Mouse (Mus musculus) stomach, embryonic 15.5 days (tissue): ENCODE results near the gene Ltb4r1. TPM values are rescaled to one million over a fixed set of nuclear protein-coding genes. Genes with fewer than 3 reads are reported as not detected.
A peak's percentile ranks its signal among the peaks of the same experiment; 100 is the strongest.

ENCODE experiments used
- ATAC-seq: fragments of 200-750 bp; cut with Nextera tagmentation; 2 replicates; pipeline ENCODE4 v1.8.0; 2017; ENCODE audit warnings: low read depth, moderate number of reproducible peaks, moderate TSS enrichment; ENCODE audit not compliant: insufficient read depth, low FRiP score
- H3K27ac ChIP-seq: fragments of 300-500 bp; sonication (generic); 2 replicates; pipeline ENCODE4 v1.5.1; 2015; ENCODE audit warnings: mild to moderate bottlenecking, inconsistent platforms
- H3K27me3 ChIP-seq: fragments of 300-500 bp; sonication (generic); replicated peaks from 2 replicates; pipeline ENCODE4 v1.6.1; 2015; ENCODE audit warnings: inconsistent platforms
- H3K36me3 ChIP-seq: fragments of 300-500 bp; sonication (generic); 2 replicates; pipeline ENCODE4 v1.6.1; 2015; ENCODE audit warnings: inconsistent platforms
- H3K4me1 ChIP-seq: fragments of 300-500 bp; sonication (generic); 2 replicates; pipeline ENCODE4 v1.6.1; 2015; ENCODE audit warnings: inconsistent platforms
- H3K4me2 ChIP-seq: fragments of 300-500 bp; sonication (generic); 2 replicates; pipeline ENCODE4 v1.6.1; 2015; ENCODE audit warnings: mild to moderate bottlenecking, inconsistent platforms
- H3K4me3 ChIP-seq: fragments of 300-500 bp; sonication (generic); replicated peaks from 2 replicates; pipeline ENCODE4 v1.5.1; 2015; ENCODE audit warnings: inconsistent platforms
- H3K9ac ChIP-seq: fragments of 300-500 bp; sonication (generic); 2 replicates; pipeline ENCODE4 v1.6.1; 2015; ENCODE audit warnings: inconsistent platforms
- H3K9me3 ChIP-seq: fragments of 300-500 bp; sonication (generic); 2 replicates; pipeline ENCODE4 v1.6.1; 2016; ENCODE audit warnings: inconsistent platforms
- WGBS: fragments of 180-500 bp; shearing (Covaris S2); methylation state at CpG from one replicate; pipeline ENCODE4 v1.1.7; 2015; 5-methylcytosine and 5-hydroxymethylcytosine counted together
- polyA plus RNA-seq: library from polyadenylated mRNA; unstranded; fragments of >200 nt; fragmentation: Nextera tagmentation; extraction: Ambion mirVana; gene quantifications from 2 replicates; pipeline ENCODE4 v1.2.1, GENCODE M21; 2015

Ltb4r1 gene
- polyA plus RNA-seq, 1 experiment from 2014 or later, result 4.7 TPM

DNA sequence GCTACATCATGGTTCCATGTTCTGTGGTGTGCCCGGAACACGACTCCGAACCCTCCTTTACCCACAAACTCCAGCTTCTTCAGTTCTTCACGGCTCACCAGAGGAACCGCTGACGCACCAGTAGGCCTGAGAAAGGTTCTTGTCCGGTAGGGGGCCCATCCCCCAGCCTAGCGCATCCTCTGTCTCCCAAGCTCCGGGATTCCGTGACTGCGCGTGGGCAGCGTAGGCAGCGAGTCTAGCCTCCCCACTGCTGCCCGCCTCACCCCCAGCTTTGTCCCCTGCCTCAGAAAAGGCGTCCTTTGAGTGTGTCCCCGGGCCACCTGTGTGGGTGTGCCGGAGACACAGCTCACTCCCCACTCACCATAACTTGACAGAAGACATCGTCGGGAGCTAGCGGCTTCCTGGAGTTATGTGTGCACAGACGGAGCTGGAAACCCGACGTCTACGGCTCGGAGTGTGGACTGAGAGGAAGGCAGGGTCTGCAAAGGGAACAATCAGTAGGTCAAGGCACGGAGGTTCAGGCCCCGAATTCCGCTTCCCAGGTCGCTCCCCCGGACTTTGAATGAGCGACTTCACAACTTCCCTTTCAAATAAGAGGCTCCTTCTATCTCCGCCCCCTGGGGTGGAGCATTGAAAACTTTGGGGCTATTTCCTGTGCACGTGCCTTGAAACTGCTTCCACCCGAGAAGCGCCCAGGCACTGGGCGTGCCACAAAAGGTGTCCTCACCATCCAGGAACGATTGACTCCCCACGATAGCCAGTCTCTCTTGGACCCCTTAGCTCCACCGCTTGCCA is 22.7 kb downstream of the Ltb4r1 start, which contains the start of gene Ripk3:
Gene Ripk3 (minus strand): TSS at position 610 of the 795 bp plus-strand sequence.
- Histone ChIP-seq H3K9ac (peak within 1 kb of the TSS; percentile 45), H3K9me3 (no peaks in the 10 kb centered on the region), H3K27ac (no peak within 1 kb of the TSS), H3K4me1 (peaks cover 22% of the 10 kb centered on the region), H3K4me2 (peak within 1 kb of the TSS; percentile 94), H3K4me3 (peak within 1 kb of the TSS; percentile 50), H3K27me3 (peaks cover 15% of the 10 kb centered on the region; the same call in 1 of the 2 replicates), H3K36me3 (no peaks in the 10 kb centered on the region)
- ATAC-seq, result no peak; the same call in 1 of the 2 replicates
- WGBS, result 3% methylated on average over 40 of the region's 40 CpGs

DNA sequence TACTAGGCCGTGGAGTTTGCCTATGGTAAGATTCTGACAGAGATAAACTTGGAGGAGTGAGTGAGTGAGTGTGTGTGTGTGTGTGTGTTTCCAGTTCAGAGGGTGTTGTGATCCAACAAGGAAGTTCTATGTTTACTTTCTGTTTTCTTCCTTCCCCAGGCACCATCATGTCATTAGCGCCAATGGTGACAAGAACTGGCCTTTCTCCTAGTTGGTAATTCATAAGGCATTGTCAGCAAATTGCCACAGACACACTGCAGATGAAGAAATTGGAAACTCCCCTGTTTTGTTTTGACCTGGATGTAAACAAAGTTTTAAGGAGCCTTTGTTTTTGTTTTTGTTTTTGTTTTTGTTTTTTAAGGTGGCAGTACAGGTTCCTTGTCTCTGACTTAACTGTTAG is 27.7 kb downstream of the Ltb4r1 start:
- 59% methylated on average over 2 of the region's 2 CpGs for WGBS
- H3K9me3 ChIP-seq, result no peaks in the 10 kb centered on the region
- no peak overlapping the region for H3K9ac ChIP-seq
- no peaks in the 10 kb centered on the region for H3K36me3 ChIP-seq
- H3K4me1 ChIP-seq, result 0 out of 2 replicates have a peak, but pooled peaks cover 7% of the 10 kb centered on the region
- ATAC-seq, result no peak
- no peak overlapping the region for H3K4me2 ChIP-seq
- no peak overlapping the region for H3K4me3 ChIP-seq
- H3K27ac ChIP-seq, result no peak overlapping the region
- H3K27me3 ChIP-seq, result no peaks in the 10 kb centered on the region

GRCm38 (mm10) chr14:55793946-55794345 is 28.2 kb downstream of the Ltb4r1 start:
- H3K4me2 ChIP-seq, result no peak overlapping the region
- no peak overlapping the region for H3K9ac ChIP-seq
- no peak overlapping the region for H3K27ac ChIP-seq
- no peak for ATAC-seq
- no peaks in the 10 kb centered on the region for H3K27me3 ChIP-seq
- H3K36me3 ChIP-seq, result no peaks in the 10 kb centered on the region
- no peaks in the 10 kb centered on the region for H3K9me3 ChIP-seq
- H3K4me3 ChIP-seq, result no peak overlapping the region
- WGBS, result 65% methylated on average over 2 of the region's 2 CpGs
- 0 out of 2 replicates have a peak, but pooled peaks cover 3% of the 10 kb centered on the region for H3K4me1 ChIP-seq

DNA sequence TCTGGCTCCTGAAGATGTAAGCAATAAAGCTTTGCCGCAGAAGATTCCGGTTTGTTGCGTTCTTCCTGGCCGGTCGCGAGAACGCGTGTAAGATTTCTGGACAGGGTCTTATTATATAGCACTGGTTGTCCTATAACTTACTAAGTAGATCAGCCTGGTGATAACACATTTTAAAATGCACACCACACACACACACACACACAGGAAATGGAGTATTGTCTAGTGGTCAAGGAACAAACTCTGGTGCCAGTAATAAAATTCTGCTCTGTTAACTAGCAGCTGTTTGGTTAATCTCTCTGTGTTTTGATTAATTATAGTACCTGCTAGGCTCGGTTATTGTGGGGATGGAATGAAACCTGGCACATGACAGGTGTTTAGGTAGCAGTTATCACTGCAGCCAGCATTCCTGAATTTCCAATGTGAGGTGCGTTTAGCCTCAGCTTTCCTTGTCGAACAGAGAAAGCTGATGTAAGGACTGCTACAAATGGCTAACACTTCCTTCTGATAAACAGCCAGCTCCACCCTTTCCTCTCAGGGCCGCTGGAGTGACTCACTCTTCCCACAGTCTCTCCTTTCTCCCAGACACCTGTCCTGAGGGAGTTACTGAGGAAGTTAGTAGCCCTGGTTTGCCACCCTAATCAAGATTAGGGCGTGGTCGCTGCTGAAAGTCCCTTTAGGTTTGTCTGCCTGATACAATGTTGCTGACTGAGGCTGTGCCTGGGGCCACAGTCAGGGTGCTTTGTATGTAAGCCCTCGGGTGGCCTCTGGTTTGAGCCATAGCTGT is 29.8 kb downstream of the Ltb4r1 start:
- H3K4me3 ChIP-seq, result no peak overlapping the region
- no peaks in the 10 kb centered on the region for H3K36me3 ChIP-seq
- no peaks in the 10 kb centered on the region for H3K9me3 ChIP-seq
- H3K27ac ChIP-seq, result peak overlapping the region; percentile 75
- no peak overlapping the region for H3K4me2 ChIP-seq
- no peaks in the 10 kb centered on the region for H3K27me3 ChIP-seq
- 66% methylated on average over 15 of the region's 15 CpGs for WGBS
- ATAC-seq, result peak; percentile 90
- H3K9ac ChIP-seq, result no peak overlapping the region
- 0 out of 2 replicates have a peak, but pooled peaks cover 2% of the 10 kb centered on the region for H3K4me1 ChIP-seq

DNA sequence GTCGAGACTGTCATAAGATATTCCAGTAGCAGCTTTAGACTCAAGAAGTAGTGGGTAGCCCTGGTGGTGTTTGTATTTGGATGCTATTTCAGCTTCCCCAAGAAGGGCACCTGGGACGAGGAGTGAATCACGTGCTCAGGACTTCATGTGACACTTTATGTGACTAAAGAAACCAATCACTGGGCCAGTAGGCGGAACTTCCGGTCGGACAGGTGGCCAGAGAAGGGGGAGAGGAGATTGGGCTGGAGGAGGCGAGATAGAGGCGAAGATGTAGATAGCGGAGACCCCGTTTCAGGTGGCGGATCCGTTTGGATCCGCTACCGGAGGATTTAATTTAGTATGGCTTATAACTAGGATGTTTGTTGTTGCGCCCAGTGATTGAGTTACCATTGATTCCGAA is 49.1 kb downstream of the Ltb4r1 start:
- Histone ChIP-seq H3K9me3 (no peaks in the 10 kb centered on the region), H3K9ac (peak overlapping the region; percentile 25; the same call in 1 of the 2 replicates), H3K27ac (peak overlapping the region; percentile 76), H3K36me3 (no peaks in the 10 kb centered on the region), H3K27me3 (no peaks in the 10 kb centered on the region), H3K4me2 (peak overlapping the region; percentile 70), H3K4me3 (peak overlapping the region; percentile 46), H3K4me1 (0 out of 2 replicates have a peak, but pooled peaks cover 3% of the 10 kb centered on the region)
- ATAC-seq, result peak; percentile 68
- 17% methylated on average over 16 of the region's 16 CpGs for WGBS

DNA sequence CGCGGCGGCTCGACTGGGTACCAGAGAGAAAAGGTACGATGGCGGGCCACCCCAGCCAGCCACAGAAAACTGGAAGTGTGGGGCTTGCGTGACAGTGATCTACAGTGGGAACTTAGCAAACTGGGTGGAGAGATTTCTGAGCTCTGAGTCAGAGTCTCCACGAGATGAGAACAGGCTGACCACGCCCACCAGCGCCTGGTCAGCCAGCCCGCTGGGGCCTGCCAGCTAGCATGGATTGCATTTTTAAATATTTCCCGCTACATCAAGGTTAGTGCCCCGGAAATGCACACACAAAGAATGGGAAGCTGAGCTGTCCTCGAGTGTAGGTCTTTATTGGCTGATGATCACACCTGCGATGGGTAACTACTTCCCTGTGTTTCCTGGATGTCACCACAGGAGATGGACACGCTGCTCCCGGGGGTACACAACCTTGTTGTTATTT is 49.6 kb downstream of the Ltb4r1 start:
- peak overlapping the region; percentile 46 for H3K4me3 ChIP-seq
- 0 out of 2 replicates have a peak, but pooled peaks cover 3% of the 10 kb centered on the region for H3K4me1 ChIP-seq
- ATAC-seq, result peak; percentile 88
- H3K9me3 ChIP-seq, result no peaks in the 10 kb centered on the region
- peak overlapping the region; percentile 70 for H3K4me2 ChIP-seq
- no peaks in the 10 kb centered on the region for H3K36me3 ChIP-seq
- WGBS, result 19% methylated on average over 17 of the region's 17 CpGs
- peak overlapping the region; percentile 25; the same call in 1 of the 2 replicates for H3K9ac ChIP-seq
- H3K27me3 ChIP-seq, result no peaks in the 10 kb centered on the region
- H3K27ac ChIP-seq, result peak overlapping the region; percentile 76

Other genes starting within 250 kb of the Ltb4r1 start
- gene Nrl, start 241.0 kb upstream of the Ltb4r1 start, polyA plus RNA-seq, result not detected in 2 replicates
- 48.5 and 52.8 TPM in 2 replicates for gene Pck2, start 225.7 kb upstream of the Ltb4r1 start, polyA plus RNA-seq
- gene Dcaf11, start 206.0 kb upstream of the Ltb4r1 start, polyA plus RNA-seq, result 63.6 and 75.7 TPM in 2 replicates
- 1.2 and 1.4 TPM in 2 replicates for gene A730061H03Rik, start 205.6 kb upstream of the Ltb4r1 start, polyA plus RNA-seq
- 0.50 and 1.2 TPM in 2 replicates for gene Fitm1, start 190.3 kb upstream of the Ltb4r1 start, polyA plus RNA-seq
- gene Psme1, start 187.8 kb upstream of the Ltb4r1 start, polyA plus RNA-seq, result 159 and 176 TPM in 2 replicates
- 9.4 and 11.2 TPM in 2 replicates for gene Emc9, start 180.7 kb upstream of the Ltb4r1 start, polyA plus RNA-seq
- gene Psme2, start 174.8 kb upstream of the Ltb4r1 start, polyA plus RNA-seq, result 265 and 289 TPM in 2 replicates
- 16.7 and 18.4 TPM in 2 replicates for gene Rnf31, start 174.3 kb upstream of the Ltb4r1 start, polyA plus RNA-seq
- gene Irf9, start 162.4 kb upstream of the Ltb4r1 start, polyA plus RNA-seq, result 11.6 and 12.1 TPM in 2 replicates
- 9.2 and 10.7 TPM in 2 replicates for gene Rec8, start 147.9 kb upstream of the Ltb4r1 start, polyA plus RNA-seq
- 81.1 and 82.4 TPM in 2 replicates for gene Ipo4, start 130.0 kb upstream of the Ltb4r1 start, polyA plus RNA-seq
- gene Gm49378, start 128.1 kb upstream of the Ltb4r1 start, polyA plus RNA-seq, result 1.3 and 1.7 TPM in 2 replicates
- 123 and 124 TPM in 2 replicates for gene Tm9sf1, start 122.2 kb upstream of the Ltb4r1 start, polyA plus RNA-seq
- 0.40 and 0.59 TPM in 2 replicates for gene Tssk4, start 115.8 kb upstream of the Ltb4r1 start, polyA plus RNA-seq
- 51.3 and 54.3 TPM in 2 replicates for gene Mdp1, start 105.5 kb upstream of the Ltb4r1 start, polyA plus RNA-seq
- gene Gmpr2, start 94.0 kb upstream of the Ltb4r1 start, polyA plus RNA-seq, result 53.5 and 54.6 TPM in 2 replicates
- 495 and 515 TPM in 2 replicates for gene Nedd8, start 93.8 kb upstream of the Ltb4r1 start, polyA plus RNA-seq
- 33.9 and 40.4 TPM in 2 replicates for gene Tinf2, start 84.1 kb upstream of the Ltb4r1 start, polyA plus RNA-seq
- gene Tgm1, start 52.0 kb upstream of the Ltb4r1 start, polyA plus RNA-seq, result 17.9 and 30.5 TPM in 2 replicates
- 30.0 and 35.8 TPM in 2 replicates for gene Rabggta, start 43.7 kb upstream of the Ltb4r1 start, polyA plus RNA-seq
- 92.9 and 96.4 TPM in 2 replicates for gene Dhrs1, start 20.3 kb upstream of the Ltb4r1 start, polyA plus RNA-seq
- gene Nop9, start 20.3 kb upstream of the Ltb4r1 start, polyA plus RNA-seq, result 34.3 and 36.7 TPM in 2 replicates
- gene Cideb, start 7.5 kb upstream of the Ltb4r1 start, polyA plus RNA-seq, result 11.8 and 12.9 TPM in 2 replicates
- gene Ltb4r2, start 4.5 kb upstream of the Ltb4r1 start, polyA plus RNA-seq, result 0.85 and 0.96 TPM in 2 replicates
- gene Adcy4, start 18.1 kb downstream of the Ltb4r1 start, polyA plus RNA-seq, result 6.3 and 8.0 TPM in 2 replicates
- 32.0 and 36.9 TPM in 2 replicates for gene Ripk3, start 22.9 kb downstream of the Ltb4r1 start, polyA plus RNA-seq
- gene Nfatc4, start 57.2 kb downstream of the Ltb4r1 start, polyA plus RNA-seq, result 35.5 and 40.9 TPM in 2 replicates
- 15.4 and 18.5 TPM in 2 replicates for gene Nynrin, start 88.0 kb downstream of the Ltb4r1 start, polyA plus RNA-seq
- 0.42 and 0.46 TPM in 2 replicates for gene Cbln3, start 118.4 kb downstream of the Ltb4r1 start, polyA plus RNA-seq
- 16.5 and 18.1 TPM in 2 replicates for gene Khnyn, start 119.0 kb downstream of the Ltb4r1 start, polyA plus RNA-seq
- 56.0 and 65.7 TPM in 2 replicates for gene Sdr39u1, start 134.3 kb downstream of the Ltb4r1 start, polyA plus RNA-seq
- gene Cma1, start 178.7 kb downstream of the Ltb4r1 start, polyA plus RNA-seq, result 23.0 and 27.4 TPM in 2 replicates
- gene Cma2, start 185.0 kb downstream of the Ltb4r1 start, polyA plus RNA-seq, result not detected in 2 replicates